Mouse (Mus musculus) thymus, postnatal 0 days (tissue): ENCODE measurements around the gene Gm17349. TPM values are rescaled to one million over a fixed set of nuclear protein-coding genes. Genes with fewer than 3 reads are reported as not detected.

Experiments used
- DNase-seq: peaks from one replicate; pipeline ENCODE4 v3.0.0-alpha.2; 2015; ENCODE audit warnings: low spot score
- polyA plus RNA-seq: library from polyadenylated mRNA; unstranded; fragments of >200 nt; fragmentation: Nextera tagmentation; extraction: Ambion mirVana; gene quantifications from 2 replicates; pipeline ENCODE4 v1.2.1, GENCODE M21; 2015

Gm17349 gene
- polyA plus RNA-seq, 1 experiment from 2014 or later: not detected

- no peak for DNase-seq
Observed at GRCm38 (mm10) chr15:99700219-99701106, 4.8 kb downstream of the Gm17349 start.

DNA sequence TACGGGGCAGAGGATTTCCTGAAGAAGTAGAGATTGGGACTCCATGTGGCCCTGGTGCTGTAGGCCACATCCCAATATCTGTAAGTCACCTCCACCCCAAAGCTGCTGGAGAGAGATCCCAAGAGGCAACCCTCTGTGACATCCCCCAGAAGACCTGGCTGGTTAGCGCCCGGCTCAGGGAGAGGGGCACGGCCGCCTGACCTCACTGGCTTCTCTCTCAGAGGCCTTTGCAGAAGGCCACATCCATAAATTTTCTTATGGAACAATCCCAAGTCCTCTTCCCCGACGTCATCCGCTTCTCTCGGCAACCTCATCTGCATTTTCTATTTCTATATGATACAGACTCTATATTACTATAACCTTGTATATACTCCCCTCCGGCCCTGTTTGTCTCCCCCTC, 5.6 kb downstream of the Gm17349 start:
- DNase-seq: no peak

DNA sequence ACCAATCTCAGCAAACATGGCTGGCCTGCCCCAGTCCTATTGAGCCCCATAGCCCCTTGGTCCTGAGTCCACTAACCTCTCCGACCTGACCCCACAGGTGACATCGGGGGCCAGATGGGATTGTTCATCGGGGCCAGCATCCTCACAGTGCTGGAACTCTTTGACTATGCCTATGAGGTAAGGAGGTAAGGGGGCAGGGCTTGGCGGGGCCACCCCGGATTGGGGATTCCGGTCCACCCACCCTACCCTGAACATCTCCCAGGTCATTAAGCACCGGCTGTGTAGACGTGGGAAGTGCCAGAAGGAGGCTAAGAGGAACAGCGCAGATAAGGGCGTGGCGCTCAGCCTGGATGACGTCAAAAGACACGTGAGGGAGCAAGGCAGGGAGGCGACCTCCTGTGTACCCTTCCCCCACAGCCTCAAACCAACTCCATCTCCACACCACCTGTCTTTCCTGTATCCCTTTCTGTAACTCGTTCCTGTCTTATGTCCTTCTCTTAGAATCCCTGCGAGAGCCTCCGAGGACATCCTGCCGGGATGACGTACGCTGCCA, 6.7 kb downstream of the Gm17349 start:
- no peak for DNase-seq

- DNase-seq: no peak
Observed at GRCm38 (mm10) chr15:99697309-99697708, 8.0 kb downstream of the Gm17349 start.

DNA sequence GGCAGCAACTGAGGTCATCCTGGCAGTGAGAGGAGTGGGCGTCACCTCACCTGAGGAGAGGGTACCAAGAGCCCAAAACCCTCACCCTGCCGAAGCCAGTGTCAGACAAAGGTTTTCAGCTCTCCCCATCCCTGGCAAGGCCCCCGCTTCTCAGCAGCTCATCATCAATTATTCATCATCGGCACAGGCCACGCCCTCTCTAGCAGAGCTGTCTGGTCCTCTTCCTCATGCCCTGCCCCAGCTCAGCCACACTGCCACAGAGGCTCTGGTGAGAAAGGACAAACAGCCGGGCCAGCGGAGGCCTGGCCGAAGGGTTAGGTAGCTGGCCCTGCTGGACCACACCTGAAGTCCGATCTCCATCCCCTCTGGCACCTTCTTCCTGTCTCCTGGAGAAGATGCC, 13.3 kb downstream of the Gm17349 start:
- DNase-seq: no peak

DNA sequence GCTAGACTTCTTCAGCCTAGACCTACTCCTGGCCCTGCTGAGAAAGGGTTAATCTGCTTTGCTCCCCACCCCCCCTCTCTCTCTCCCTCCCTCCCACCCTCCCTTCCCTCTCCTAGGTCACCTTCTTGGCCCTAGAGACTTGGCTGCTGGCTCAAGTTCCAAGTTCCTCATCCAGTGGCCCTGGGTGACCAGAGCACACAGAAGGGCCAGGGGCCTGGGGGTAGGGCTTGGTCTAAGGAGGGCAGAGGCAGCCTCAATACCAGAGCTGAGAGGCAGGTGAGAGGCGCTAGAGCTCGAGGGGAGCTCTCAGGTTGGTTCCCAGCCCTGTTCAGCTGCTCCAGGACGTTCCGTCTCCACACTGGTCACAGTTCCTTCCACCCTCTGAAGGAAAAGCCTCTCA, 14.4 kb downstream of the Gm17349 start:
- DNase-seq: no peak

DNA sequence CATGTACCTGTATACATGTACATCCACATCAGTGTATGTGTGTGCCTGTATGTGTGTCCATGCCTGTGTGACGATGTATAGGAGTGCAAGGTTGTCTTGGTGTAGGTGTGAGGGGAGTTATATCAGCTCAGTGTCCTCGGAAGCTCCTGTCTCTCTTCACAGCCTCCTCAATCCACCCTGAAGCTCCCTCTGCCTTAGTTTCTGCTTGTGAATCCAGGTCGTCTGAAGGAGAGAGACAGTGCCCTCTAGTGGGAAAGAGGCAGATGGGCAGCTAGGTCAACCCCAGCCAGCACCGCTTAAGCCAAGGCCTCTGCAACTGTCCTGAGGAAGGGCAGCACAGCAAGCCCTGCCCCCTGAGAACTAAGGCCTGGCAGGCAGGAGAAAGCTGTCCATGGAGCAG, 16.6 kb downstream of the Gm17349 start:
- peak; percentile 58 for DNase-seq

DNA sequence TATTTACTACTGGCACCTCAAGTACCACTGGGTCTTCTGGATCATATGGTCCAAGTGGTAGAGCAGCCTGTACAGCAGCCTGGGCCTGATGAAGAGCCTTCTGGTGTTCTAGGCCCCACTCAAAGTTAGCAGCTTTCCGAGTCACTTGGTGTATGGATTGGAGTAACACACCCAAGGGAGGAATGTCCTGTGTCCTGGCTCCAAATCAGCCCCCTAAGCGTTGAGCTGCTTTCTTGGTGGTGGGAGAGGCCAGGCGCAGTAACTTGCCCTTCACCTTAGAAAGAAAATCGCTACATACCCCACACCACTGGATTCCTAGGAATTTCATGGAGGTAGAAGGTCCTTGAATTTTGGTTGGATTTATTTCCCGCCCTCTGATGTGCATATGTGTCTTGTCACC, 21.1 kb downstream of the Gm17349 start:
- DNase-seq: no peak

GRCm38 (mm10) chr15:99682880-99683279, 22.4 kb downstream of the Gm17349 start:
- no peak for DNase-seq

DNA sequence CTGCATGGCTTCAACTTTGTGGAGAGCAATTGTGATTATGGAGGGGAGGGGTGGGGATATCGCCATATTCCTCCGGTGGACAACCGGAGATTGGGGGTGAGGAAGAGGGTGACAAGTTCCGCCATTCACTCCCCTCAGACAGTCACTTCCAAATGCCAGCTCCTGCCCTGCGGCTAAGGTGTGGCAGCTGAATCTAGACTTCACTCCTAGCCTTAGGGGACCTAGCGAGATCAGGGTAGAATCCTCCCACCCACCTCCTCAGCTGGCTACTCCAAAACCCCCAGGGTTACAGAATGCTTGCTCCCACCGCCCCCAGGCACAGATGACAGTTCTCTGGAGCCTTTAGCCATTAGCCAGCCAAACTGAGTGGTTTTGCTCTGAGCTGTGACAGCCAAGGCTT, 26.3 kb downstream of the Gm17349 start:
- no peak for DNase-seq

DNA sequence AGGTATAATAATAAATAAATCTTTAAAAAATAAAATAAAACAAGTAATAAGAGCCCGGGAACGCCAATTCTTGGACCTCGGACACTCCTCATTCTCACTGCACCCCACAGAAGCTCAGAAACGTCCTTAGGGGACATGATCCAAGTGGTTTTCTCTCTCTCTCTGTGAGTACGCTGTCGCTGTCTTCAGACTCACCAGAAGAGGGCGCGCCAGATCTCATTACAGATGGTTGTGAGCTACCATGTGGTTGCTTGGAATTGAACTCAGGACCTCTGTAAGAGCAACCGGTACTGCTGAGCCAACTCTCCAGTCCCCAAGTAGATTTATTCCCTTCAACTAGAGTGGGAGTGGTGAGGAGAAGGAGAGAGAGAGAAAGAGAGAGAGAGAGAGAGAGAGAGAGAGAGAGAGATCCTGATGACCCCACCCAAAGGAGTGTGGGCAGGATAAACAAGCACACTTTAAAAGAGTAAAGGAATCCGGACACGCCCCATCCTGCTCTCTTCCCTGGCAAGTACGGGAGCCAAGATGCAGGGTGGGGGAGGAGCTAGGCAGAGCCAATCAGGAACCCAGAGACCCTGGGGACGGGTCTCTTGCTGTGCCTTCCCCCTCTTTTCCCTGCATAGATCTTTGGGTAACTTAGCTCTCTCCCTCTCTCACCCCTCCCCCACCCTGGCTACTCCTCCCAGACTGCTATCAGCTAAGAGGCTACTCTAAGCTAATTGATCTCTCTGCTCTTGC, 27.1 kb downstream of the Gm17349 start:
- peak; percentile 35 for DNase-seq

- DNase-seq: no peak
Observed at GRCm38 (mm10) chr15:99677089-99677488, 28.2 kb downstream of the Gm17349 start.

GRCm38 (mm10) chr15:99674866-99675265, 30.4 kb downstream of the Gm17349 start:
- no peak for DNase-seq

DNA sequence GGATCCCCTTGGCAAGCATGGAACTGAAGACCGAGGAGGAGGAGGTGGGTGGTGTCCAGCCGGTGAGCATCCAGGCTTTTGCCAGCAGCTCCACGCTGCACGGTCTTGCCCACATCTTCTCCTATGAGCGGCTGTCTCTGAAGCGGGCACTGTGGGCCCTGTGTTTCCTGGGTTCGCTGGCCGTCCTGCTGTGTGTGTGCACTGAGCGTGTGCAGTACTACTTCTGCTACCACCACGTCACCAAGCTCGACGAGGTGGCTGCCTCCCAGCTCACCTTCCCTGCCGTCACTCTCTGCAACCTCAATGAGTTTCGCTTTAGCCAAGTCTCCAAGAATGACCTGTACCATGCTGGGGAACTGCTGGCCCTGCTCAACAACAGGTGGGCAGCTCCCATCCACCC, 33.5 kb downstream of the Gm17349 start:
- no peak for DNase-seq

GRCm38 (mm10) chr15:99670964-99671670, 34.2 kb downstream of the Gm17349 start:
- no peak for DNase-seq

DNA sequence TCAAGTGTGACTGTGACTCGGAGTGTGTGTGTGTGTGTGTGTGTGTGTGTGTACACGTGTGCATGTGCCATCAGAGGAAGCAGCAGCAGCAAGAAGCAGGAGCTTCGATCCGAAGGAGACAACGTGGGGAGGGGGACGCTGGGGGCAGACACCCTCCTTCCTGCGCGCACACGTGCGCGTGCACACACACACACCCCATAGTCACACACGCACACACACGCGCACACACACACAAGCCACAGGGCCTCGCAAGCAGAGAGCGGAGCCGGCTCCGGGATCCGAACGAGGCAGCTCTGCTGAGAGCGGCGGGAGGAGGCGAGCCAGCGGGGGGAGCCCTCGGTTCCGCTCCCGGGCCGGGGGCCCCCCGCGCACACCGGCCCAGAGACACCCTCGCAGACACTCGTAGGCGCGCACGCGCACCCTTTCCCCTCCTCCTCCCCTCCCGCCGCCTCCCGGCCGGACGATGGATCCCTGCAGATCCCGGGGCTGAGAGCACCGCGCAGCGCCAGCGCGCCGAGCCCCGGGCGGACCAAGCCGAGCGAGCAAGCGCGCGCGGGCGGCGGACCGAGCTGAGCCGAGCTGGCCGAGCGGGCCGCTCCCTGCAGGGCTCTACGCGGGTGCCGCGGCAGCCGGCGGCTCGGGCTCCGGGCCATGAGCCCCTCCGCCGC, 35.0 kb downstream of the Gm17349 start, which contains the start of gene Asic1:
Asic1 (plus strand) TSS at position 215 of the 668 bp plus-strand sequence.
- DNase-seq: no peak

- no peak for DNase-seq
Observed at GRCm38 (mm10) chr15:99669392-99669791, 35.9 kb downstream of the Gm17349 start.

GRCm38 (mm10) chr15:99668881-99669280, 36.4 kb downstream of the Gm17349 start:
- DNase-seq: peak; percentile 73

DNA sequence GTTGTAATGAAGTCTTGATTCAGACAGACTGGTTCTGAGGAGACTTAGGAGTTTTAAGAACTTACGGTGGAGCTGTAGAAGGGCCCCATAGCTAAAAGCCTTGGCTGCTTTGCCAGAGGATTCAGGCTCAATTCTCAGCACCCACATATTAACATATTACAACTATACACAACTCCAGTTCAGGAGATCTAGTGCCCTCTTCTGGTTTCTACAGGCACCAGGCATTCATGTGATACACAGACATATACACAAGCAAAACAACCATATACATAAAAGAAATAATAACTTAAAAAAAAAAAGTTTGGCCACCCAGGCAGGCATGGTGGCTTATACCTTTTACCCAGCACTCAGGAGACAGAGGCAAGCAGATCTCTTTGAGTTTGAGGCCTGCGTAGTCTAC, 37.7 kb downstream of the Gm17349 start:
- no peak for DNase-seq

GRCm38 (mm10) chr15:99664600-99665451, 40.5 kb downstream of the Gm17349 start:
- no peak for DNase-seq
